Mouse (Mus musculus) heart, embryonic 13.5 days (tissue): ENCODE measurements around the gene Cyb5r1. TPM values are rescaled to one million over a fixed set of nuclear protein-coding genes. Genes with fewer than 3 reads are reported as not detected.
"Not testable (repeated sequence)": the region's sequence is repeated elsewhere in the genome, so short reads cannot be mapped to it uniquely, and the experiment has no call there.

Source experiments
- ATAC-seq: fragments of 200-750 bp; cut with Nextera tagmentation; 2 replicates; pipeline ENCODE4 v1.8.0; 2017; ENCODE audit warnings: moderate TSS enrichment; ENCODE audit not compliant: insufficient number of reproducible peaks, low FRiP score, low TSS enrichment; ENCODE audit errors: extremely low read depth
- H3K27ac ChIP-seq: fragments of 300-500 bp; sonication (generic); replicated peaks from 2 replicates; pipeline ENCODE4 v1.5.1; 2015; ENCODE audit warnings: moderate library complexity, mild to moderate bottlenecking, inconsistent platforms
- H3K27me3 ChIP-seq: fragments of 300-500 bp; sonication (generic); replicated peaks from 2 replicates; pipeline ENCODE4 v1.6.1; 2015; ENCODE audit warnings: mild to moderate bottlenecking, inconsistent platforms
- H3K36me3 ChIP-seq: fragments of 300-500 bp; sonication (generic); 2 replicates; pipeline ENCODE4 v1.6.1; 2015; ENCODE audit warnings: mild to moderate bottlenecking, inconsistent platforms
- H3K4me1 ChIP-seq: fragments of 300-500 bp; sonication (generic); 2 replicates; pipeline ENCODE4 v1.6.1; 2015; ENCODE audit warnings: inconsistent platforms
- H3K4me2 ChIP-seq: fragments of 300-500 bp; sonication (generic); 2 replicates; pipeline ENCODE4 v1.6.1; 2015; ENCODE audit warnings: inconsistent platforms, mild to moderate bottlenecking, moderate library complexity
- H3K4me3 ChIP-seq: fragments of 300-500 bp; sonication (generic); 2 replicates; pipeline ENCODE4 v1.5.1; 2015; ENCODE audit warnings: moderate library complexity, mild to moderate bottlenecking, inconsistent platforms
- H3K9ac ChIP-seq: fragments of 300-500 bp; sonication (generic); 2 replicates; pipeline ENCODE4 v1.6.1; 2015; ENCODE audit warnings: inconsistent platforms, mild to moderate bottlenecking, moderate library complexity
- H3K9me3 ChIP-seq: fragments of 300-500 bp; sonication (generic); 2 replicates; pipeline ENCODE4 v1.6.1; 2016; ENCODE audit warnings: inconsistent platforms
- WGBS: fragments of 180-500 bp; shearing (Covaris S2); methylation state at CpG from one replicate; pipeline ENCODE4 v1.1.7; 2015; ENCODE audit warnings: mixed read lengths; 5-methylcytosine and 5-hydroxymethylcytosine counted together
- polyA plus RNA-seq: library from polyadenylated mRNA; unstranded; fragments of >200 nt; fragmentation: Nextera tagmentation; extraction: Ambion mirVana; gene quantifications from 2 replicates; pipeline ENCODE4 v1.2.1, GENCODE M21; 2015

Gene Cyb5r1
- polyA plus RNA-seq, 1 experiment from 2014 or later: 37.8 TPM

- 94% methylated on average over 6 of the region's 10 CpGs for WGBS
- H3K9ac ChIP-seq, ATAC-seq, H3K27ac ChIP-seq, H3K4me2 ChIP-seq, H3K9me3 ChIP-seq, H3K4me3 ChIP-seq, H3K36me3 ChIP-seq, H3K4me1 ChIP-seq, H3K27me3 ChIP-seq: not testable (repeated sequence)
These were observed 36.4 kb downstream of the Cyb5r1 start for GRCm38 (mm10) chr1:134441737-134442136.

DNA sequence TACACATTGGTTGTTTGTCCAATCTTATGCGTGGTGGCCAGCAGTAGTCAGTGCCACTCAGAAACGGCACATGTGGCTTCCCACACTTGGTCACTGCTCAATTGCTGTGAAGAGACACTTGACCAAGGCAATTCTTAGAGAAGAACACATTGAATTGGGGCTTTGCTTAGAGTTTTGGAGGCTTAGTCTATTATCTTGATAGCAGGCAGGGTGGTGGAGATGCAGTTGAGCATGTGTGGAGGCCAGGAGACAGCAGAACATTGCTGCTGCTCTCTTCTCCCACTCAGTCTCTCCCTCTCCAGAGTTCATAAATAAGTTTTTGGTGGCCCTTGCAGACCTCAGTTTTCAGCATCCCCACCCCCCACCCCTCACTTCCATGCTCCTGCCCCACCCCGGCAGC is 37.0 kb downstream of the Cyb5r1 start:
- ATAC-seq: no peak
- Histone ChIP-seq H3K36me3 (no peaks in the 10 kb centered on the region), H3K4me3 (no peak overlapping the region), H3K9me3 (no peaks in the 10 kb centered on the region), H3K27me3 (no peaks in the 10 kb centered on the region), H3K4me1 (no peaks in the 10 kb centered on the region), H3K9ac (no peak overlapping the region), H3K4me2 (no peak overlapping the region), H3K27ac (no peak overlapping the region)
- 85% methylated on average over 3 of the region's 3 CpGs for WGBS

GRCm38 (mm10) chr1:134443288-134443687 is 37.9 kb downstream of the Cyb5r1 start:
- not testable (repeated sequence) for H3K36me3 ChIP-seq, H3K27me3 ChIP-seq, H3K9ac ChIP-seq, H3K9me3 ChIP-seq, H3K4me2 ChIP-seq, ATAC-seq, H3K4me3 ChIP-seq, H3K27ac ChIP-seq, H3K4me1 ChIP-seq
- WGBS: 81% methylated on average over 1 of the region's 1 CpGs

DNA sequence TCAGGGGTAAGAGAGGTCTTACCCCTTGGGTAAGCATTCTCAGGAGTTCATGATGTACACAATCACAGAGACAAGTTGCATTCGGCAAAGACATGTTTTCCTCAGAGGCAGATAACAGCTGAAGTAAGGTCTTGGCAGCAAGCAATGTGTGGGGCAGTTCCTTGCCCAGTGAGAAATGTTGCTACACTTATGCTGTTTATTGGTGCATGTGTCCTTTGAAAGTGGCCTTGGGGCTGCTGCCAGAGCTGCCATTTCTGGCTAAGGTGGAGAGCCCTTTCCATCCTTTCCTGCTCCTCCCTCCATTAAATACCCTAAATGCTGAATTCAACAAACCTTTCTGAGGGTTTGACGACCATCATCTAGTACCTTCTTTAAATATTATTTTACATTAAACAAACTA is 40.1 kb downstream of the Cyb5r1 start:
- H3K4me1 ChIP-seq: no peaks in the 10 kb centered on the region
- no peaks in the 10 kb centered on the region for H3K9me3 ChIP-seq
- no peak overlapping the region for H3K4me2 ChIP-seq
- H3K27me3 ChIP-seq: no peaks in the 10 kb centered on the region
- H3K9ac ChIP-seq: no peak overlapping the region
- no peak for ATAC-seq
- H3K4me3 ChIP-seq: no peak overlapping the region
- H3K36me3 ChIP-seq: no peaks in the 10 kb centered on the region
- no peak overlapping the region for H3K27ac ChIP-seq
- 74% methylated on average over 2 of the region's 2 CpGs for WGBS

- H3K27me3 ChIP-seq, H3K36me3 ChIP-seq, H3K4me1 ChIP-seq, ATAC-seq, H3K9ac ChIP-seq, H3K4me2 ChIP-seq, H3K9me3 ChIP-seq, H3K4me3 ChIP-seq, H3K27ac ChIP-seq: not testable (repeated sequence)
- 59% methylated on average over 3 of the region's 3 CpGs for WGBS
These were observed 43.2 kb downstream of the Cyb5r1 start for GRCm38 (mm10) chr1:134448537-134448936.

DNA sequence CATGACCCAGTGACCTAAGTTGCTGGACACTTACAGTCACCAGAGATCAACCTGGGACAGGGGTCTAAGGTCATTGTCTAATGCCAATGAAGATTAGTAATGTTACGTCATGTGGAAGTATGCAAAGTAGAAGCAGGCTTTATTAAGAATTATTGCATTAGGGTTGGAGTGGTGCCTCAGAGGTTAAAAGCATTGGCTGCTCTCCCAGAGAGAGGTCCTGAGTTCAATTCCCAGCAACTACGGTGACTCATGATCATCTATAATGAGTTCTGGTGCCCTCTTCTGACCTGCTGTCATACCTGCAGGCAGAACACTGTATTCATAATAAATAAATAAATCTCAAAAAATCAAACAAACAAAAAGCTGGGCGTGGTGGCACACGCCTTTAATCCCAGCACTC is 44.8 kb downstream of the Cyb5r1 start:
- Histone ChIP-seq H3K27ac (no peak overlapping the region), H3K9me3 (no peaks in the 10 kb centered on the region), H3K36me3 (no peaks in the 10 kb centered on the region), H3K27me3 (peaks cover 6% of the 10 kb centered on the region), H3K4me2 (no peak overlapping the region), H3K4me1 (peaks cover 6% of the 10 kb centered on the region), H3K4me3 (no peak overlapping the region), H3K9ac (no peak overlapping the region)
- no peak for ATAC-seq
- WGBS: 83% methylated on average over 4 of the region's 4 CpGs

- ATAC-seq: no peak
- Histone ChIP-seq H3K27ac (no peak overlapping the region), H3K9ac (no peak overlapping the region), H3K9me3 (no peaks in the 10 kb centered on the region), H3K36me3 (no peaks in the 10 kb centered on the region), H3K27me3 (peaks cover 6% of the 10 kb centered on the region), H3K4me1 (peaks cover 9% of the 10 kb centered on the region), H3K4me3 (no peak overlapping the region), H3K4me2 (no peak overlapping the region)
- 39% methylated on average over 3 of the region's 3 CpGs for WGBS
These were observed 45.6 kb downstream of the Cyb5r1 start for GRCm38 (mm10) chr1:134450986-134451385.

GRCm38 (mm10) chr1:134454904-134455824 is 49.8 kb downstream of the Cyb5r1 start, which contains the start of gene Klhl12:
TSS of gene Klhl12 (plus strand) at chr1:134455531.
- Histone ChIP-seq H3K9ac (peak within 1 kb of the TSS; percentile 96), H3K4me2 (peak within 1 kb of the TSS; percentile 91), H3K4me1 (peaks cover 15% of the 10 kb centered on the region), H3K9me3 (no peaks in the 10 kb centered on the region), H3K27me3 (peaks cover 6% of the 10 kb centered on the region), H3K27ac (peak within 1 kb of the TSS; percentile 83), H3K4me3 (peak within 1 kb of the TSS; percentile 99), H3K36me3 (peaks cover 21% of the 10 kb centered on the region)
- under 1% methylated on average over 61 of the region's 61 CpGs for WGBS
- peak; percentile 96 for ATAC-seq

DNA sequence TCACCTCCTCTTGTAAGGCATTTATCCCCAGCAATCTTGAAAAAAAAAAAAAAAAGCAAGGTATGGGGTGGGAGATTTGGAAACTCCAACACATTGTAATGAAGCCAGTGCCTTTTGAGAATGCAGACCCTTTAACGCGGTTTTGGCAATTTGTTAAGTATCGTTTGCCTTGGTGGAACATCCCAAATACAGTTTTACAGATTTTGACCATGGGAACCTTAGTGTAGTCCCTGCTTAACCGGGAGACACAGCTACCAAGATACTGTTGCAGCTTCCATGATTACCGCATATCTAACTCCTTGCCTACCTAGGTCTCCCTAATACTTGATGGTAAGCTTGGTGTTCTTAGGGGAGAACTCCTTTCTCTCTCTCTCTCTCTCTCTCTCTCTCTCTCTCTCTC is 50.7 kb downstream of the Cyb5r1 start:
- Histone ChIP-seq H3K9ac (peak overlapping the region; percentile 96), H3K4me2 (peak overlapping the region; percentile 91), H3K9me3 (no peaks in the 10 kb centered on the region), H3K27me3 (peaks cover 6% of the 10 kb centered on the region), H3K36me3 (peaks cover 29% of the 10 kb centered on the region), H3K4me3 (peak overlapping the region; percentile 99), H3K4me1 (peaks cover 15% of the 10 kb centered on the region), H3K27ac (peak overlapping the region; percentile 83)
- WGBS: 15% methylated on average over 5 of the region's 5 CpGs
- ATAC-seq: no peak

DNA sequence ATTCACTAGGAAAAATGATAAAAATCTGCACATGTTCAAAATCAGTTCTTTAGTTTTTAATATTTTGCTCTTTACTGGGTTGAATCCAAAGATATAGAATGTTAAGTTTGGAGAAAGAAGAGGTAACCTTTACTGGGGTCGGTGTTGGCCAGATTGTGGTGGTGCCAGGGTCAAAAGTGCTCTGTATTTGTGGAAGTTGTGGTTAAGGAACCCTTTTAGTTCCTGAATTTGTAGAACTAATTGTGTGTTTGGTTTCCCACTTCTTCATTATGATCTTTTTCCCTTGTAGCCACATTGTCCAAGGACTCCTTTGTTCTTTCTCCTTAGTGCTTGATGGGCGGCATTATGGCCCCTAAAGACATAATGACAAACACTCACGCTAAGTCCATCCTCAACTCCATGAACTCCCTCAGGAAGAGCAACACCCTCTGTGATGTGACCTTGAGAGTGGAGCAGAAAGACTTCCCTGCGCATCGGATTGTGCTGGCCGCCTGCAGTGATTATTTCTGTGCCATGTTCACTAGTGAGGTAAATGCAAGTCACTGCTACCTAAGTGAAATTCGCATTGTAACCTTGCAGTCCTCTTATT is 52.9 kb downstream of the Cyb5r1 start:
- no peak overlapping the region for H3K4me2 ChIP-seq
- H3K27me3 ChIP-seq: peaks cover 6% of the 10 kb centered on the region
- H3K4me1 ChIP-seq: peaks cover 15% of the 10 kb centered on the region
- ATAC-seq: no peak
- H3K36me3 ChIP-seq: peaks cover 49% of the 10 kb centered on the region
- WGBS: 86% methylated on average over 7 of the region's 7 CpGs
- no peak overlapping the region for H3K9ac ChIP-seq
- H3K4me3 ChIP-seq: no peak overlapping the region
- H3K27ac ChIP-seq: no peak overlapping the region
- H3K9me3 ChIP-seq: no peaks in the 10 kb centered on the region

DNA sequence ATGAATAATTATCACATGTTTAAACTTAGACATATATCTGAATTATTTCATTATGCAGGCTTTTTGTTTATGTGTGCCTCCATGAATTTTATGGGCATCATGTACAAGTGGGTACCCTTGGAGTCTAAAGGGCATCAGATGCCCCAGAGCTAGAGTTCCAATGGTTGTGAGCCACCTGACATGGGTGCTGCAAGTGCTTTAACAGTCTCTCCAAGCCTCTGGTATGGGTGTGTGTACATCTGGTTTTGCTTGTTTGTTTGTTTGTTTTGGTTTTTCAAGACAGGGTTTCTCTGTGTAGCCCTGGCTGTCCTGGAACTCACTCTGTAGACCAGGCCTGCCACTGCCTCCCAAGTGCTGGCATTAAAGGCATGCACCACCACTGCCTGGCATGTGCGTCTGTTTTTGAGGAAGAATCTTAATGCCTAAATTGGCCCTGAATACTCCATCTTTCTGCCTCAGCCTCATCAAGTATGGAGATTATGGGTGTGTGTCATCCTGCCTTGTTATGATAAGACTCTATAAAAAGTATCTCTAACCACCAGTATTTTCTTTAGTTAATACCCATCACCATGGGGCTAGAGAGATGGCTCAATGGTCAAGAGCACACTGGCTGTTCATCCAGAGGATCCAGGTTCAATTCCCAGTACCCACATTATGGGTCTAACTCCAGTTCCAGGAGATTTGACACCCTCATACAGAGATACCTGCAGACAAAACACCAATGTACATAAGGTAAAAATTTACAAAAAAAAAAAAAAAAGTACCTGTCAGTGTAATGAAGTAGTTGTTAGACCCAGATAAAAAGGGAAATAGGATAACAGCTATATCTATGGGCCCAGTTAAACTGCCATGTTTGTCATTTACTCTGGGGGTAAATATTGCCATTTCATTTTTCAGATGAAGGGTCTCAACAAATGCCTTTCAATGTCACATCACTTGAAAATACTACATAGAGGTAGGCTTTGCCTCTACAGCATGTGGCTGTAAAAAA is 55.2 kb downstream of the Cyb5r1 start:
- Histone ChIP-seq H3K36me3 (peaks cover 69% of the 10 kb centered on the region), H3K4me1 (peaks cover 9% of the 10 kb centered on the region), H3K9ac (no peak overlapping the region), H3K9me3 (no peaks in the 10 kb centered on the region), H3K27me3 (no peaks in the 10 kb centered on the region), H3K27ac (no peak overlapping the region), H3K4me2 (no peak overlapping the region), H3K4me3 (no peak overlapping the region)
- no peak for ATAC-seq
- WGBS: 91% methylated on average over 1 of the region's 1 CpGs
